Mouse (Mus musculus): ENCODE data around the gene Tbcel.
A peak's percentile ranks its signal among the peaks of the same experiment; 100 is the strongest.

Gene Tbcel

GRCm38 (mm10) chr9:42385656-42386055 lies 122.0 kb downstream of the Tbcel start:
- no peak for DNase-seq (ENCODE audit: low spot score in 2 of 2)

- no peak for DNase-seq (ENCODE audit: low spot score in 2 of 2)
Observed at GRCm38 (mm10) chr9:42382628-42383347, 124.8 kb downstream of the Tbcel start.

GRCm38 (mm10) chr9:42382063-42382462 lies 125.5 kb downstream of the Tbcel start:
- DNase-seq (ENCODE audit: low spot score in 2 of 2) = peak in 1 of 2 experiments; percentile 48

GRCm38 (mm10) chr9:42378071-42378470 lies 129.5 kb downstream of the Tbcel start:
- DNase-seq (ENCODE audit: low spot score in 2 of 2) = no peak

GRCm38 (mm10) chr9:42377656-42378055 lies 130.0 kb downstream of the Tbcel start:
- DNase-seq (ENCODE audit: low spot score in 2 of 2) = no peak

- no peak for DNase-seq (ENCODE audit: low spot score in 2 of 2)
Observed at GRCm38 (mm10) chr9:42371670-42372368, 135.8 kb downstream of the Tbcel start.

All from frontal cortex, postnatal 36 days (tissue).